Mouse (Mus musculus): ENCODE data around the gene Phf21a.

Phf21a gene

DNA sequence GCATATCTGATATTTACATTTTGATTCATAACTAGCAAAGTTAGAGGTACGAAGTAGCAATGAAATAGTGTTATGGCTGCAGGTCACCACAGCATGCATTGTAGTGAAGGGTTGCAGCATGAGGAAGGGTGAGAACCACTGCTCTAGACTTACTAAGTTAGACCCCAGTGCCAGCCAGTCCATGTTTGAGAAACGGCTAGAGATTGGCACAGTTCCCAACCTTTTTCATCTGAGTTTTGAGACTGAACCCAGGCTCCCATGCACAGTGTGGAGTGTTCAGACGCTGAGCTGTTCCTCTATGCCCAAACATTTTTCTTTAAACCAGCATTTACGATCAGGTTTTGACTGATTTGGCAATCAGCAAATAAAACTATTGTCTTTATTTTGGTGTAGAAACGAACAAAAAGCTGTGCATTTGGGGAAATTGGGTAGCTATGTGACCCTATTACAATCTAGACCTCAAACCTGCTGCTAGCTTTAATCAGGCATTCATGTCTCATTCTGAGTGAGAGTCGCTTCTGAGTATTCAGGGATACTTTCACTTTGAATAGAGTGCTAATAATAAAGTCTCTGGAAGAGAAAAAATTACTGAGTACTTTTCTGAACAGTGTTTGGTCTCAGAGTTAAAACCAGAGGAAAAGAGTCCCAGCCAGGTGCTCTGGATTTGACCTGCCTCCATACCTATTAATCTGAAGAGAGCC, 180.3 kb downstream of the Phf21a start:
- no peak for TF ChIP-seq GATA4 (IDR thresholded peaks at IDR 0.05; ENCODE audit: insufficient replicate concordance, low read length)

DNA sequence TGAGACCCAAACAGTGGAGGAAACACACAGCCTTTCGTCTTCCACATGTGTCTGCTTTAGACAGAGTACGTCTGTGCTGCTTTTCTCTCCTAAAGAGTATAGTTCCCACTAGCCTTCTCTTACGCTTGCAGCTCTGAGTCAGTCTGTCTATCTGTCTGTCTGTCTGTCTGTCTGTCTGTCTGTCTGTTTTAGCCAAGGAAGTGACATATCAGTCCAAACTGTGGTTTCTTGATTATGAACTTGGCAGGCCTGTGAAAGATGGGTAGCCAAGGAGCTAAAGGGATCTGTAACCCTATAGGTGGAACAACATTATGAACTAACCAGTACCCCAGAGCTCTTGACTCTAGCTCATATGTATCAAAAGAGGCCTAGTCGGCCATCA, 180.9 kb downstream of the Phf21a start:
- TF ChIP-seq GATA4 (IDR thresholded peaks at IDR 0.05; ENCODE audit: insufficient replicate concordance, low read length), result no peak

DNA sequence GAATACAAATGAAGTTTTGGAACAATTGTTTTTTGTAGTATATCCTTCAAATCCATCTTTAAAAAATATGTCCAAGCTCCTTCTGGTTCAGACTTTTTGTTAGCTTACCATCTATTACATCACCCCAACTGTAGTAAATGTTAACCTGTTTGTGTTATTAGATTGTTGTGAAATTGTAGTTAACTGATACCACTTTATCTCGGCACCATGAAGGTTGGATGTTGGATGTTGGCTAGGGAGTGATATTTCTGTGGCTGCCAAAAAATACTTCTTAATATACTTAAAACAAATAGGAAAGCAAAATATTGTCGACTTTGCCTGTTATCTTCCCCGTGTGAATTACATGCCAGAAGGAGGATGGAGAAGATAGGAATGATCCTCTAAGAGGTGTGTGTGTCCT, 184.9 kb downstream of the Phf21a start:
- TF ChIP-seq GATA4 (IDR thresholded peaks at IDR 0.05; ENCODE audit: insufficient replicate concordance, low read length), result no peak

DNA sequence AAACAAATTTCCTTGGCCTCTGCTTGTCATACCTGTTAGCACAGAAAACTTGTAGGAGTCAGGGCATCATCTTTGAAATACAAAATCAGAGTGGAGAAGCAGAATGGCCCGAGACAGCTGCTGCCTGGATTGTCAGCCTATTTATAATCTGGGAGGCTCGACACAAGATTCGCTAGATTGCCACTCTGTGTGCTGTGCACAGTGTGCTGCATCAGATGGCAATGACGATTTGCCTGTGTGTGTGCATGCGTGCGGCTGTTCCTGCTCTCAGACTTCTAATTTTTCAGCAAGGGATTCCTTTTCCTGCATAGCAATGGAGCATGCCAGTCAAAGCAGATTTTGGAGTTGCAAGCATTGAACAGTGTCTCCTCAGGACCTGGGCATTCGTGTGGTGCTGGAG, 185.7 kb downstream of the Phf21a start:
- TF ChIP-seq GATA4 (IDR thresholded peaks at IDR 0.05; ENCODE audit: insufficient replicate concordance, low read length), result no peak

GRCm38 (mm10) chr2:92279398-92279797, 186.5 kb downstream of the Phf21a start:
- no peak for TF ChIP-seq GATA4 (IDR thresholded peaks at IDR 0.05; ENCODE audit: insufficient replicate concordance, low read length)

DNA sequence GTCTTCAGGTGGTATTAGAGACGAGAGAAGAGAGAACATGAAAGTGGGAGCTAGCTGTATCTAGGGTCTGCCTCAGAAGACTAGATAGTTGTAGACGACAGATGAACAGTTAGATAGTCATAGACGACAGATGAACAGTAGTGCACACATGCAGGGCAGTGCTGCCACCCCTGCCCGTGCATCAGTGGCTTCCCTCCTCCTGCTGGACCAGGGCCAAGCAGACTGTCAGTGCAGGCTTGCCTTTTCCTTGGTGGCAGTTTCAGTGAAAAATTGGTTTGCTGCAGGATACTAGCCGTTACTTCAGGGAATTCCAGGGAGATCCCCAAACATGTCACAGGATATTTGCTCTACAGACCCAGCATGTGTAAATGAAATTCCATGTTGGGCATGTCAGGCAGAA, 192.7 kb downstream of the Phf21a start:
- TF ChIP-seq GATA4 (IDR thresholded peaks at IDR 0.05; ENCODE audit: insufficient replicate concordance, low read length), result no peak

DNA sequence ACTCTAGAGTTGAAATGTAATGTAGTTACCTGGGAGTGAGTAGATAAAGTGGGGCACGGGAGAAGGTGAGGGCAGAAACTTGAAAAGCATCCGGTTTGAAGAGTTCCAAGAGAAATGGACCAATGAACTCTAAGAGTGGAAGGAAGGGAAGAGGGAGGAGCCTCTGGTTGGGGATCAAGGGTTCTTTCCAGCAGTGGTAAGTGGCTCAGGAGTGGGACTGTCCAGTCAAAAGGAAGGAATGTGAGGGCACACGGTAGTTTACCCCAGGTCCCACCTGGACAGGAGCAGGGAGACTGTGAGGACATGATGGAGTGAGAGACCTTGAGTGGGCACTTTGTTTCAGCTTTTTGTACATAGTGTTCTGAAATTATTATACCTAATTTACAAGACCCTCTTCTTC, 196.4 kb downstream of the Phf21a start:
- TF ChIP-seq GATA4 (IDR thresholded peaks at IDR 0.05; ENCODE audit: insufficient replicate concordance, low read length), result no peak

GRCm38 (mm10) chr2:92291526-92291925, 198.6 kb downstream of the Phf21a start:
- no peak for TF ChIP-seq GATA4 (IDR thresholded peaks at IDR 0.05; ENCODE audit: insufficient replicate concordance, low read length)

- no peak for TF ChIP-seq GATA4 (IDR thresholded peaks at IDR 0.05; ENCODE audit: insufficient replicate concordance, low read length)
Measured at GRCm38 (mm10) chr2:92296402-92296801, 203.5 kb downstream of the Phf21a start.

DNA sequence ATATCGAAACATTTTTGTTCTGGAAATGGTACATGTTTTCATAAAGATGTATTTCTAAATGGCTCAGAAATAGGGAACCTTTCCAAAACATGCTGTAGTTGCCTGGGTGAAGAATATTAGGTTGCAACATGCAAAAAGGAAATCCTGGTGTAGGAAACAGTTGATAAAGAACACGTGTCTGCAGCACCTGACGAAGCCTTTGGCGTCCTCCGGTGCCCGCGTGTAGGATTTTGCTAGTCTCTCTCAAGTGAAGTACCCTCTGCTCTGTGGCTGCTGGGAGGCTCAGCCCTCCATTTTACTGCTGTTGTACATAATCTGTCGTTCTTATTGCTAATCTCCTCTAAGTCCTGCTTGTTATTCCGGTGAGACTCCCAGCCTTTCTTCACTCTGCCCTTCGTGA, 207.0 kb downstream of the Phf21a start:
- TF ChIP-seq GATA4 (IDR thresholded peaks at IDR 0.05; ENCODE audit: insufficient replicate concordance, low read length), result no peak

DNA sequence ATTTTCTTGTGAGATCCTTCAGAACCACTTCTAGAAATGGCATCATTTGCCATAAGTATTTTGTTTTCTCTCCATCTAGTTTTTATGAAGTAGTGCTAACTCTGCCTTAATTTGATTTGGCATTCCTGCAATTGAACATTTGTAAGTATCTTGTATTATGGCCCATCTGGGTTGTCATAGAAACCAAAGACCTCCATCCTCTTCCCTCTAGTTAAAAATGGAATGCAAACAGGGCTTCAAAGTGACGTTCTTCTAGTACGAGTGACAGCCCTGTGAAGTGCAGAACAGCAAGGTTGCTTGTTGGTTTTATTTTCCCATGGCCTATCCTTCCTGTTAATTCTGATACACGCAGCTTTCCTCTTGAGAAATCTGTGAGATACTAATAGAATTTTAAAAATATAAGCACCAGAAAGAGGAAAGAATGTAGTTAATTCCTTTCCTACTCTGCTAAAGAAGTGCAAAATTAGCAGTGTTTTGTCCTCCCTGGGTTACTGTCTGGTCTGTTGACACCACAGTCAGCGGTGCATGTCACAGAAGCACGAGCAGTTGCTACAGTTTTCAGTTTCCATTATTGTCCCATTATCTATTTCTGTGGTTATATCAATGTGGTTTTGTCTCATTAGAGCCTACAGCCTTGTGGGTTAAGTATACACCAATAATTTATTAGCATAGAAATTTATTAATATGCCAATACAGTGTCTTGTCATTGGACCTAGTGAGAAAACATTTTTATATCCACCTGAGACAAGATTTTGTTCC, 209.1 kb downstream of the Phf21a start:
- TF ChIP-seq GATA4 (IDR thresholded peaks at IDR 0.05; ENCODE audit: insufficient replicate concordance, low read length), result no peak

DNA sequence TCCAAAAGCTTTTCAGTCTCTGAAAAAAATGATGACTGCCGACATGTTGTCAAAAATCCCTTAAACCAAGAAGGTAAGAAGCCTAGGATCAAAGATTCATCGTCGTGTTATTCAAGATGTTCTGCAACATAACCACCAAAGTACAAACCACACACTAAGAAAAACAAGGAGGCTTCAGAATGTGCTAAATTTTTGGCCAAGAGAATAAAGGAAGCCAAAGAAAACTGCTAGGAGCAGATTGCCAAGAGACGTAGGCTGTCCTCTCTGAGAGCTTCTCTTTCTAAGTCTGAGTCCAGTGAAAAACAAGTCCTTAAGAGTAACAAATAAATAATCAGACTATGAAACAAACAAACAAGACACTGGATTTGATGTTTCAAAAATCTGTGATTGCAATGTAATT, 219.6 kb downstream of the Phf21a start:
- no peak for TF ChIP-seq GATA4 (IDR thresholded peaks at IDR 0.05; ENCODE audit: insufficient replicate concordance, low read length)

- no peak for TF ChIP-seq GATA4 (IDR thresholded peaks at IDR 0.05; ENCODE audit: insufficient replicate concordance, low read length)
Measured at GRCm38 (mm10) chr2:92314031-92314430, 221.1 kb downstream of the Phf21a start.

GRCm38 (mm10) chr2:92316652-92317051, 223.7 kb downstream of the Phf21a start:
- TF ChIP-seq GATA4 (IDR thresholded peaks at IDR 0.05; ENCODE audit: insufficient replicate concordance, low read length), result no peak

- no peak for TF ChIP-seq GATA4 (IDR thresholded peaks at IDR 0.05; ENCODE audit: insufficient replicate concordance, low read length)
Measured at GRCm38 (mm10) chr2:92317228-92317627, 224.3 kb downstream of the Phf21a start.

GRCm38 (mm10) chr2:92322669-92323068, 229.8 kb downstream of the Phf21a start:
- no peak for TF ChIP-seq GATA4 (IDR thresholded peaks at IDR 0.05; ENCODE audit: insufficient replicate concordance, low read length)

DNA sequence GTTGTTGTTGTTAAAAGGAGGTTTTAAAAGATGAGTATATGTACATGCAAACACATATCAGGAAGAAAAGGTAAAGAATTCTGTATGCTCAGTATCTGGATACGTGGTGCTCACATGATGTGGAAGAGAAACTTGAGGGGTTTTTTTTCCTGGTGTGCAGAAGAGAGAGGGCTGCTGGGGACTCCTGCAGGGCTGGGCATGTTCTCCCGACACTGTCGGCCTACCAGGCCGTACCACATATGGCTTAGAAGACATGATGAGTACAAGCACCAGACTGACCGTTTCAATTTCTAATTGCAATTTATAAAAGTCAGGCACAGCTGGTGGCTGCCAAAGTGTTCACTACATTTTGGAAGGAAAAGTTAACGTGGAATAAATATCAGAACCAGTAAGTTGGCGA, 232.8 kb downstream of the Phf21a start:
- no peak for TF ChIP-seq GATA4 (IDR thresholded peaks at IDR 0.05; ENCODE audit: insufficient replicate concordance, low read length)

Measured in liver, adult (tissue).